Mouse (Mus musculus) testis, adult 2 months (tissue): ENCODE results near the gene Sema3a.

Source experiments
- CTCF ChIP-seq: fragments of 200-500 bp; IDR thresholded peaks from 2 replicates; pipeline ENCODE4 v1.5.1; 2012; ENCODE audit warnings: low read depth, mild to moderate bottlenecking, inconsistent platforms, low read length, moderate library complexity; ENCODE audit not compliant: control insufficient read depth, insufficient read depth, insufficient replicate concordance
- POLR2A ChIP-seq: fragments of 200-500 bp; IDR thresholded peaks from 2 replicates; pipeline ENCODE4 v1.6.1; 2012; ENCODE audit warnings: low read depth, mild to moderate bottlenecking, inconsistent platforms, low read length, moderate library complexity; ENCODE audit not compliant: control insufficient read depth

GRCm38 (mm10) chr5:13144733-13145457 lies 19.7 kb downstream of the Sema3a start:
- TF ChIP-seq CTCF (no peak), POLR2A (no peak)
